Mouse (Mus musculus) embryonic facial prominence, embryonic 11.5 days (tissue): Measurements from ENCODE around the gene S1pr3. TPM values are rescaled to one million over a fixed set of nuclear protein-coding genes. Genes with fewer than 3 reads are reported as not detected.

Experiments
- ATAC-seq: fragments of 200-750 bp; cut with Nextera tagmentation; replicated peaks from 2 replicates; pipeline ENCODE4 v1.8.0; 2017; ENCODE audit warnings: low read depth; ENCODE audit not compliant: insufficient number of reproducible peaks, low FRiP score, low TSS enrichment
- DNase-seq: peaks from one replicate; pipeline ENCODE4 v3.0.0-alpha.2; 2015; ENCODE audit warnings: low spot score
- H3K27ac ChIP-seq: fragments of 300-500 bp; sonication (generic); replicated peaks from 2 replicates; pipeline ENCODE4 v1.5.1; 2014; ENCODE audit warnings: mild to moderate bottlenecking, low read depth, low read length, control low read depth
- H3K27me3 ChIP-seq: fragments of 300-500 bp; sonication (generic); 2 replicates; pipeline ENCODE4 v1.6.1; 2014; ENCODE audit warnings: mild to moderate bottlenecking, low read length, moderate library complexity, mixed read lengths; ENCODE audit not compliant: control insufficient read depth, insufficient read depth
- H3K36me3 ChIP-seq: fragments of 300-500 bp; sonication (generic); replicated peaks from 2 replicates; pipeline ENCODE4 v1.6.1; 2014; ENCODE audit warnings: low read depth, mild to moderate bottlenecking, low read length, moderate library complexity, mixed read lengths; ENCODE audit not compliant: control insufficient read depth, insufficient read depth
- H3K4me1 ChIP-seq: fragments of 300-500 bp; sonication (generic); 2 replicates; pipeline ENCODE4 v1.6.1; 2014; ENCODE audit warnings: low read length, mixed read lengths; ENCODE audit not compliant: control insufficient read depth, insufficient read depth
- H3K4me2 ChIP-seq: fragments of 300-500 bp; sonication (generic); 2 replicates; pipeline ENCODE4 v1.6.1; 2014; ENCODE audit warnings: low read depth, mild to moderate bottlenecking, control low read depth, low read length, moderate library complexity
- H3K4me3 ChIP-seq: fragments of 300-500 bp; sonication (generic); 2 replicates; pipeline ENCODE4 v1.5.1; 2014; ENCODE audit warnings: low read depth, low read length, control low read depth
- H3K9ac ChIP-seq: fragments of 300-500 bp; sonication (generic); replicated peaks from 2 replicates; pipeline ENCODE4 v1.6.1; 2014; ENCODE audit warnings: mild to moderate bottlenecking, control low read depth, low read length
- H3K9me3 ChIP-seq: fragments of 300-500 bp; sonication (generic); replicated peaks from 2 replicates; pipeline ENCODE4 v1.6.1; 2016; ENCODE audit warnings: mild to moderate bottlenecking, low read length, inconsistent platforms, mixed read lengths; ENCODE audit not compliant: control insufficient read depth
- WGBS: fragments of 180-500 bp; shearing (Covaris S2); extraction: QIAGEN DNeasy Blood & Tissue Kit; methylation state at CpG from one replicate; pipeline ENCODE4 v1.1.7; 2014; 5-methylcytosine and 5-hydroxymethylcytosine counted together
- polyA plus RNA-seq: library from polyadenylated mRNA; unstranded; fragments of >200 nt; fragmentation: Nextera tagmentation; extraction: Ambion mirVana; gene quantifications from 2 replicates; pipeline ENCODE4 v1.2.1, GENCODE M21; 2014

Gene S1pr3
- polyA plus RNA-seq, 1 experiment from 2014 or later = 102 TPM

DNA sequence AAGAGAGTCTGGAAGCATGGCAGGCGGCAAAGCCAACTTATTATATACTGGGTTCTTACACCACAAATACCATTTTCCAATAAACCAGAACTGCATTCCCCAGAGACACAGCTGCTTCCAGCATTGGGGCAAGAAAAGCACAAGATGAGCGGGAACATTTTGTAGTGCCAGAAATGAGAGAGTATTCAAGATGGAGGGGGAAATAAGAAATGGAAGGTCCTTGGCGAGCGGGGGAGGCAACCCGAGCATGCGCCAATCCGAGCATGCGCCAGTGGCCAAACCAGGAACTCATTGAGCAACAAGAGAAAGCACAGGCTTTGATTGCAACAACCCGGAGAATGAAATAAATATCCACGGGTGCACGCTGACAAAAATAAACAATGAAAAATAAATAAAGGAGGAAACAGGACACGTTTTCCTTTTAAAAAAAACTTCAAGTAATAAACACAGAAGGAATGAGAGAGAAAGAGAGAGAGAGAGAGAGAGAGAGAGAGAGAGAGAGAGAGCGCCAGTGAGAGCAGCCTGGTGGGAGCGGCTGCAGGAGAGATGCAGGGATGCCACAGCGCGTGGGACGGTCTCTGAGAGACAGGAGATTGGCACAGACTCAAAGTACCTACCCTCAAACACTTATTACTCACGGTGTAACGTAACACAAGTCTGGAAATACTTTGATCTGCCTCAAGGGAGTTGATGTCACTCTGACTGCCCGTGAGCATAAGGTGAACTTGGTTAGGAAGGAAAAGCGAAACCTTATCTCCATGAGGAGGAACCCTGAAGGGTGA lies 34.2 kb upstream of the S1pr3 start:
- Histone ChIP-seq H3K27ac (no peak overlapping the region), H3K36me3 (no peaks in the 10 kb centered on the region), H3K4me1 (no peaks in the 10 kb centered on the region; the same call in 1 of the 2 replicates), H3K9me3 (no peaks in the 10 kb centered on the region), H3K27me3 (no peaks in the 10 kb centered on the region), H3K9ac (no peak overlapping the region), H3K4me2 (no peak overlapping the region), H3K4me3 (no peak overlapping the region)
- WGBS = 69% methylated on average over 21 of the region's 21 CpGs
- ATAC-seq (no peak), DNase-seq (no peak)

DNA sequence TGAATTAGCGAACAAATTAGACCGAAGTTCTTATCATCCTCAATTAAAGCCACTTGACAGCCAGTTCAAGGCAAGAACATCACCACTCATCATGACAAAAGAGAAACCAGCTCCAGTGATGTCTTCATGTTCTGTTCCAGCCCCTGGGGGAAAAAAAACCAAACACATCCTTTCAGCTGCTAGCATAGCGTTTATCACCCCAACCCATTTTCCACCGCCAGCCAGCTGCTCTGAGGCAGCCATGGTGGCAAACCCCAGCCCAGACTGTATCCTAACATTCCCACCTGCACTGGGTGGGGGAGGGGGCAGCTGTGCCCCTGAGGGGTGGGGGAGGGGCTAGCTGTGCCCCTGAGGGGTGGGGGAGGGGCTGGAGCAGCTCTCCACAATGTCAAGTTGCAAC lies 30.3 kb upstream of the S1pr3 start:
- H3K27me3 ChIP-seq = no peaks in the 10 kb centered on the region
- no peaks in the 10 kb centered on the region for H3K9me3 ChIP-seq
- no peak overlapping the region for H3K9ac ChIP-seq
- H3K4me3 ChIP-seq = no peak overlapping the region
- H3K4me2 ChIP-seq = peak overlapping the region; percentile 7; the same call in 1 of the 2 replicates
- H3K27ac ChIP-seq = no peak overlapping the region
- WGBS = 20% methylated on average over 4 of the region's 4 CpGs
- peaks cover 8% of the 10 kb centered on the region; the same call in 1 of the 2 replicates for H3K4me1 ChIP-seq
- H3K36me3 ChIP-seq = no peaks in the 10 kb centered on the region
- no peak for ATAC-seq
- peak; percentile 49 for DNase-seq

DNA sequence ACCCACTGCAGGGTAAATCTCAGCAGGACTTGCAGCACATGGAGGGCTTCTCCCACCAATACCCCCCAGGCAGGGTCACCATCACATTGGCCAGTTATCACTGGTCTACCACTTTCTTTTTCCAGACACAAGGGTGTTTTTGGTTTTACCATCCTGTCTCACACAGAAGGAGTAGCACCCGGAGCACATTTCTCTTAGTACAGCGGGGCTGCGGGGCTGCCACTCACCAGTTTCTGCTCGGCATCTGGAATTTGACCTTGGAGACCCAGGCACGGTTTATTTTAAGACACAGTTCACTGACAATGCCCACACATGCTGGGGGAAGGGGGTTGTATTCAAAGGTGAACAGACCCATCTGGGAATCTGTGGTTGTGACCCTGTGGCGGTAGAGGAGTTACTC lies 28.8 kb upstream of the S1pr3 start:
- WGBS = under 1% methylated on average over 6 of the region's 6 CpGs
- 0 out of 2 replicates have a peak overlapping the region, but pooled peaks have one; percentile 13 for H3K9ac ChIP-seq
- no peaks in the 10 kb centered on the region for H3K36me3 ChIP-seq
- H3K4me2 ChIP-seq = no peak overlapping the region
- peak; percentile 87 for DNase-seq
- H3K4me3 ChIP-seq = no peak overlapping the region
- H3K27ac ChIP-seq = peak overlapping the region; percentile 80
- H3K9me3 ChIP-seq = no peaks in the 10 kb centered on the region
- ATAC-seq = no peak
- H3K27me3 ChIP-seq = no peaks in the 10 kb centered on the region
- H3K4me1 ChIP-seq = peaks cover 8% of the 10 kb centered on the region; the same call in 1 of the 2 replicates

DNA sequence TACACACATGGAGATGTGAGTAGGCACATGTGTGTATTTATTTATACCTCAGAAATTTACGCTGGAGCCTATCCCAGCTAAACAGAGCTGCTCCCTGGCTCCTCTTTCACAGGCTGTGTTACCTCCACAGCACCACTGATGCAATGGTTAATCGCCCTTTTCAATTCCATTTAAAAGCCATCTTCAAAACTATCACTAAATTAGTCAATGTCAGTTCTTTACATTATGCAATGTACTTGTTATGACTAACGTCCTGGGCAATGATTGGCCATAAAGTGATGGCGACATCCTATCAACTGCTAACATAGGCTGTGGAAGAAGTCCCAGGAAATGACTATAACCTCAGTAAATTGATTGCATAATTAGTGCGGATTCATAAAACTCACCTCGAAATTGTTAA lies 26.9 kb upstream of the S1pr3 start:
- Histone ChIP-seq H3K36me3 (no peaks in the 10 kb centered on the region), H3K9me3 (no peaks in the 10 kb centered on the region), H3K4me1 (peaks cover 8% of the 10 kb centered on the region; the same call in 1 of the 2 replicates), H3K9ac (no peak overlapping the region), H3K4me3 (no peak overlapping the region), H3K27ac (no peak overlapping the region), H3K4me2 (no peak overlapping the region), H3K27me3 (no peaks in the 10 kb centered on the region)
- WGBS = 89% methylated on average over 6 of the region's 6 CpGs
- ATAC-seq (no peak), DNase-seq (no peak)

DNA sequence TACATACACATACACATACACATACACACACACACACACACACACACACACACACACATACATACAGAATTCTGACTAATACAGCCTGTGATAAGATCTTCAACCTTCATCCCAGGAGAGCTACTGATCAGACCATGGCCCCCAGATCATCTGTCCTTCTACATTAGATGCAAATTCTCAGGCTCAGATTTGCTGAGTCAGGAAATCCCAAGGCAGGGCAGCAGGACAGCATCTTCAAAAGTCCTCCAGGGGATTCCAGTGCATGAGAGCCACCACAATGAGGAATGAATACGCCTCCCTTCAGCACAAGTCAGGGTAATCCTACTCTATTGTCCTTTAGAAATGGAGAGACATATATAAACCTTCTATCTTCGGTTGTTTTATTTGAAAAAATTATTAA lies 23.5 kb upstream of the S1pr3 start:
- peaks cover 4% of the 10 kb centered on the region; the same call in 1 of the 2 replicates for H3K4me1 ChIP-seq
- H3K4me2 ChIP-seq = no peak overlapping the region
- H3K4me3 ChIP-seq = no peak overlapping the region
- no peaks in the 10 kb centered on the region for H3K36me3 ChIP-seq
- WGBS = 86% methylated on average over 2 of the region's 2 CpGs
- no peak overlapping the region for H3K9ac ChIP-seq
- H3K27me3 ChIP-seq = no peaks in the 10 kb centered on the region
- H3K9me3 ChIP-seq = no peaks in the 10 kb centered on the region
- no peak for DNase-seq
- H3K27ac ChIP-seq = no peak overlapping the region
- no peak for ATAC-seq

DNA sequence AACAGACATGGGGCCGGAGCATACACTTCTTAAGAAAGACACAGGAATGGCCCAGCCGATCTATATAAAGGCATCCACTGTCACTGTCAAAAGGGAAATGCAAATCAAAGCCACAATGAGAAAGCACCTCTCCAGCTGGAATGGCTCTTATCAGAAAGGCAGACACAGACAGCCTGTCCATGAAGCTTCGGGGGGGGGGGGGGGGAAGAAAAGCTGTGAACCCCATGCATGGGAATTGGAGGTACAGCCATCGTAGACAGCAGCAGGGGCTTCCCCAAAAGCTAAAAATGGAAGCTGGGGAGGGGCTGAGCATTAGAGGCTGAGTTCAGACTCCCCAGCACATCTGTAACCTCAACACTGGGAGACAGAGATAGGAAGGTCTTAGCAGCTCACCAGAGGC lies 20.5 kb upstream of the S1pr3 start:
- DNase-seq (no peak), ATAC-seq (no peak)
- Histone ChIP-seq H3K4me3 (no peak overlapping the region), H3K4me2 (no peak overlapping the region), H3K4me1 (no peaks in the 10 kb centered on the region), H3K27me3 (no peaks in the 10 kb centered on the region), H3K27ac (no peak overlapping the region), H3K9ac (no peak overlapping the region), H3K9me3 (no peaks in the 10 kb centered on the region), H3K36me3 (no peaks in the 10 kb centered on the region)
- 59% methylated on average over 4 of the region's 4 CpGs for WGBS

DNA sequence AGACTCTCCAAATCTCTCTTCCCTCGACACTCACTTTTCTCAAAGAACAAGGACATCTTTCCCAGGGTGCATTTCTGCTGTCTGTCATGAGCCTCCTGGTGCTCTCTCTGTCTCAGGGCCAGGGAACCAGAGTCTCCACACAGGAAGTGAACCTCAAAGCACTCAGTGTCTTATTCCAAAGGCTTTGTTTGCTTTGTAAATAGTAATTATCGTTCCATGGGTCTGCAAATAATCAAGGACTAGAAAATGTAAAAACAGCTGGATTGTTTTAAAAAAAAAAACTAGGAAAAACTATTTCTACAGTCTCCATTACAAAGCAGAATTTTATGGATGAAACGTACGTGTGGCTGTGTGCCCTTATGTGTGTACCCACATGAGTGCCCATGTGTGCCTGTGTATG lies 18.0 kb upstream of the S1pr3 start:
- no peak for DNase-seq
- H3K27me3 ChIP-seq = no peaks in the 10 kb centered on the region
- no peak overlapping the region for H3K4me2 ChIP-seq
- no peaks in the 10 kb centered on the region for H3K9me3 ChIP-seq
- H3K9ac ChIP-seq = no peak overlapping the region
- no peak for ATAC-seq
- H3K27ac ChIP-seq = 0 out of 2 replicates have a peak overlapping the region, but pooled peaks have one; percentile 6
- 28% methylated on average over 4 of the region's 4 CpGs for WGBS
- H3K4me1 ChIP-seq = no peaks in the 10 kb centered on the region
- H3K36me3 ChIP-seq = no peaks in the 10 kb centered on the region
- H3K4me3 ChIP-seq = no peak overlapping the region

DNA sequence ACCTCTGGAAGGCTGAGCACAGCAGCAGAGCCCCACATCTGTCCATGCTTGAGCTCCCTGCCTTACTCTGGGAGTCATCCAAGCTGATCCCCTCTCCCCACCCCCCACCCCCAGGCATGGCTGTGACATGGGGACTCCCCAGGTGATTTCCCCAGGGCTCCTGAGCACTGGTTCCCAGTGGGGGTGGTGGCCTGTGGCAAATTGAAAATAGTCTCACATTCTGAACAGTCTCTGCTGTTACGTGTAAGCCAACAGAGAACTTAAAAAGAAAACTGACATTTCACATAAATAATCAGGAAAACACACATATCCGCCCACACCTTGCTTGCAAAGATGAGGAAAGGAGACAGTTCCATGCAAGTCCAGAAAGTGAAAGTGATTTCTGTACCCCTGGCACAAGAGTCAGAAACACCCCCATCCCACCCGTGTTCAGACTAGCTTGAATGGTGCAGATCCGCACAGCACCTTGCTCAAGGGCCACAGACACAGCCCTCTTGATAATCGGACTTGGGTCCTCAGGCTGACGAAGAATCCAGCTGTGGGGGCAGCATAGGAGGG lies 17.0 kb upstream of the S1pr3 start:
- H3K9me3 ChIP-seq = no peaks in the 10 kb centered on the region
- H3K4me2 ChIP-seq = no peak overlapping the region
- no peak overlapping the region for H3K27ac ChIP-seq
- DNase-seq = no peak
- no peak overlapping the region for H3K4me3 ChIP-seq
- WGBS = 90% methylated on average over 6 of the region's 6 CpGs
- H3K27me3 ChIP-seq = no peaks in the 10 kb centered on the region
- no peak overlapping the region for H3K9ac ChIP-seq
- ATAC-seq = no peak
- no peaks in the 10 kb centered on the region for H3K4me1 ChIP-seq
- no peaks in the 10 kb centered on the region for H3K36me3 ChIP-seq
